Mouse (Mus musculus): Measurements from ENCODE around the gene Mas1. TPM values are rescaled to one million over a fixed set of nuclear protein-coding genes. Genes with fewer than 3 reads are reported as not detected.
A peak's percentile ranks its signal among the peaks of the same experiment; 100 is the strongest.

The Mas1 gene
- polyA plus RNA-seq, 1 experiment: 35.7 TPM

GRCm38 (mm10) chr17:12880178-12880577 lies 12.2 kb upstream of the Mas1 start:
- Histone ChIP-seq H3K4me3 (ENCODE audit: insufficient read depth, low read length) (no peak overlapping the region), H3K27ac (ENCODE audit: insufficient read depth, low read length) (no peak overlapping the region), H3K4me1 (ENCODE audit: control insufficient read depth, insufficient read depth, low read length) (no peaks in the 10 kb centered on the region; the same call in 1 of the 2 replicates)
- TF ChIP-seq CTCF (IDR thresholded peaks at IDR 0.05; ENCODE audit: extremely low read depth, insufficient read depth, low read length) (peak; percentile 70), POLR2A (IDR thresholded peaks at IDR 0.05; ENCODE audit: extremely low read depth, insufficient read depth, low read length) (no peak)

GRCm38 (mm10) chr17:12875734-12876133 lies 7.8 kb upstream of the Mas1 start, which contains the start of gene Mrgprh:
Gene Mrgprh, plus strand, starts transcription at chr17:12876034.
- H3K4me3 ChIP-seq (ENCODE audit: insufficient read depth, low read length): no peak within 1 kb of the TSS
- H3K27ac ChIP-seq (ENCODE audit: insufficient read depth, low read length): no peak within 1 kb of the TSS
- no peak for TF ChIP-seq CTCF (IDR thresholded peaks at IDR 0.05; ENCODE audit: extremely low read depth, insufficient read depth, low read length)
- TF ChIP-seq POLR2A (IDR thresholded peaks at IDR 0.05; ENCODE audit: extremely low read depth, insufficient read depth, low read length): no peak
- H3K4me1 ChIP-seq (ENCODE audit: control insufficient read depth, insufficient read depth, low read length): peaks cover 2% of the 10 kb centered on the region; the same call in 1 of the 2 replicates

GRCm38 (mm10) chr17:12872275-12873028 lies 4.5 kb upstream of the Mas1 start:
- Histone ChIP-seq H3K27ac (ENCODE audit: insufficient read depth, low read length) (no peak overlapping the region), H3K4me1 (ENCODE audit: control insufficient read depth, insufficient read depth, low read length) (peaks cover 3% of the 10 kb centered on the region; the same call in 1 of the 2 replicates), H3K4me3 (ENCODE audit: insufficient read depth, low read length) (no peak overlapping the region)
- no peak for TF ChIP-seq POLR2A (IDR thresholded peaks at IDR 0.05; ENCODE audit: extremely low read depth, insufficient read depth, low read length)
- TF ChIP-seq CTCF (IDR thresholded peaks at IDR 0.05; ENCODE audit: extremely low read depth, insufficient read depth, low read length): no peak

- no peak overlapping the region for H3K27ac ChIP-seq (ENCODE audit: insufficient read depth, low read length)
- peaks cover 5% of the 10 kb centered on the region; the same call in 1 of the 2 replicates for H3K4me1 ChIP-seq (ENCODE audit: control insufficient read depth, insufficient read depth, low read length)
- TF ChIP-seq POLR2A (IDR thresholded peaks at IDR 0.05; ENCODE audit: extremely low read depth, insufficient read depth, low read length) (no peak), CTCF (IDR thresholded peaks at IDR 0.05; ENCODE audit: extremely low read depth, insufficient read depth, low read length) (0 out of 2 replicates have a peak, but pooled peaks have one; percentile 12)
- no peak overlapping the region for H3K4me3 ChIP-seq (ENCODE audit: insufficient read depth, low read length)
Observed at GRCm38 (mm10) chr17:12868640-12869039, 697 bp upstream of the Mas1 start.

GRCm38 (mm10) chr17:12866853-12867252 lies 1.1 kb downstream of the Mas1 start:
- Histone ChIP-seq H3K4me1 (ENCODE audit: control insufficient read depth, insufficient read depth, low read length) (peaks cover 4% of the 10 kb centered on the region; the same call in 1 of the 2 replicates), H3K4me3 (ENCODE audit: insufficient read depth, low read length) (no peak overlapping the region), H3K27ac (ENCODE audit: insufficient read depth, low read length) (peak overlapping the region; percentile 65)
- TF ChIP-seq POLR2A (IDR thresholded peaks at IDR 0.05; ENCODE audit: extremely low read depth, insufficient read depth, low read length) (no peak), CTCF (IDR thresholded peaks at IDR 0.05; ENCODE audit: extremely low read depth, insufficient read depth, low read length) (no peak)

- Histone ChIP-seq H3K4me3 (ENCODE audit: insufficient read depth, low read length) (no peak overlapping the region), H3K4me1 (ENCODE audit: control insufficient read depth, insufficient read depth, low read length) (peaks cover 4% of the 10 kb centered on the region; the same call in 1 of the 2 replicates), H3K27ac (ENCODE audit: insufficient read depth, low read length) (no peak overlapping the region)
- TF ChIP-seq POLR2A (IDR thresholded peaks at IDR 0.05; ENCODE audit: extremely low read depth, insufficient read depth, low read length) (no peak), CTCF (IDR thresholded peaks at IDR 0.05; ENCODE audit: extremely low read depth, insufficient read depth, low read length) (no peak)
Observed at GRCm38 (mm10) chr17:12865407-12865806, 2.5 kb downstream of the Mas1 start.

- TF ChIP-seq CTCF (IDR thresholded peaks at IDR 0.05; ENCODE audit: extremely low read depth, insufficient read depth, low read length): no peak
- no peak for TF ChIP-seq POLR2A (IDR thresholded peaks at IDR 0.05; ENCODE audit: extremely low read depth, insufficient read depth, low read length)
- Histone ChIP-seq H3K4me1 (ENCODE audit: control insufficient read depth, insufficient read depth, low read length) (peaks cover 4% of the 10 kb centered on the region; the same call in 1 of the 2 replicates), H3K27ac (ENCODE audit: insufficient read depth, low read length) (no peak overlapping the region), H3K4me3 (ENCODE audit: insufficient read depth, low read length) (no peak overlapping the region)
Observed at GRCm38 (mm10) chr17:12864111-12864510, 3.8 kb downstream of the Mas1 start.

GRCm38 (mm10) chr17:12859006-12859520 lies 8.9 kb downstream of the Mas1 start:
- TF ChIP-seq POLR2A (IDR thresholded peaks at IDR 0.05; ENCODE audit: extremely low read depth, insufficient read depth, low read length) (no peak), CTCF (IDR thresholded peaks at IDR 0.05; ENCODE audit: extremely low read depth, insufficient read depth, low read length) (no peak)
- Histone ChIP-seq H3K27ac (ENCODE audit: insufficient read depth, low read length) (no peak overlapping the region), H3K4me3 (ENCODE audit: insufficient read depth, low read length) (no peak overlapping the region), H3K4me1 (ENCODE audit: control insufficient read depth, insufficient read depth, low read length) (peaks cover 1% of the 10 kb centered on the region; the same call in 1 of the 2 replicates)

- no peak overlapping the region for H3K27ac ChIP-seq (ENCODE audit: insufficient read depth, low read length)
- H3K4me3 ChIP-seq (ENCODE audit: insufficient read depth, low read length): no peak overlapping the region
- no peak for TF ChIP-seq CTCF (IDR thresholded peaks at IDR 0.05; ENCODE audit: extremely low read depth, insufficient read depth, low read length)
- H3K4me1 ChIP-seq (ENCODE audit: control insufficient read depth, insufficient read depth, low read length): peaks cover 4% of the 10 kb centered on the region; the same call in 1 of the 2 replicates
Observed at GRCm38 (mm10) chr17:12858072-12858471, 9.9 kb downstream of the Mas1 start.

GRCm38 (mm10) chr17:12857395-12857794 lies 10.5 kb downstream of the Mas1 start:
- TF ChIP-seq CTCF (IDR thresholded peaks at IDR 0.05; ENCODE audit: extremely low read depth, insufficient read depth, low read length): no peak
- no peak for TF ChIP-seq POLR2A (IDR thresholded peaks at IDR 0.05; ENCODE audit: extremely low read depth, insufficient read depth, low read length)
- peaks cover 4% of the 10 kb centered on the region; the same call in 1 of the 2 replicates for H3K4me1 ChIP-seq (ENCODE audit: control insufficient read depth, insufficient read depth, low read length)

More at GRCm38 (mm10) chr17:12857395-12857794, 10.5 kb downstream of the Mas1 start:
- Histone ChIP-seq H3K27ac (ENCODE audit: insufficient read depth, low read length) (no peak overlapping the region), H3K4me3 (ENCODE audit: insufficient read depth, low read length) (no peak overlapping the region)

All from cortical plate, adult 2 months (tissue).